Mouse (Mus musculus) midbrain, postnatal 0 days (tissue): ENCODE results near the gene Mtnr1a. TPM values are rescaled to one million over a fixed set of nuclear protein-coding genes. Genes with fewer than 3 reads are reported as not detected.
A peak's percentile ranks its signal among the peaks of the same experiment; 100 is the strongest.

ENCODE experiments used
- ATAC-seq: fragments of 200-750 bp; cut with Nextera tagmentation; 2 replicates; pipeline ENCODE4 v1.8.0; 2017; ENCODE audit warnings: moderate number of reproducible peaks, mild to moderate bottlenecking, moderate TSS enrichment, moderate library complexity; ENCODE audit not compliant: low FRiP score
- DNase-seq: peaks from one replicate; pipeline ENCODE4 v3.0.0-alpha.2; 2015; ENCODE audit warnings: low spot score
- H3K27ac ChIP-seq: fragments of 300-500 bp; sonication (generic); 2 replicates; pipeline ENCODE4 v1.5.1; 2014; ENCODE audit warnings: low read depth, mild to moderate bottlenecking, low read length, mixed read lengths
- H3K27me3 ChIP-seq: fragments of 300-500 bp; sonication (generic); 2 replicates; pipeline ENCODE4 v1.6.1; 2014; ENCODE audit warnings: low read length, control low read depth, mixed read lengths; ENCODE audit not compliant: insufficient read depth
- H3K36me3 ChIP-seq: fragments of 300-500 bp; sonication (generic); 2 replicates; pipeline ENCODE4 v1.6.1; 2014; ENCODE audit warnings: low read length, control low read depth, mixed read lengths; ENCODE audit not compliant: insufficient read depth
- H3K4me1 ChIP-seq: fragments of 300-500 bp; sonication (generic); 2 replicates; pipeline ENCODE4 v1.6.1; 2014; ENCODE audit warnings: mild to moderate bottlenecking, control low read depth, antibody characterized with exemption, low read length, mixed read lengths; ENCODE audit not compliant: insufficient read depth
- H3K4me2 ChIP-seq: fragments of 300-500 bp; sonication (generic); 2 replicates; pipeline ENCODE4 v1.6.1; 2014; ENCODE audit warnings: low read depth, mild to moderate bottlenecking, low read length, mixed read lengths; ENCODE audit not compliant: poor library complexity, severe bottlenecking
- H3K4me3 ChIP-seq: fragments of 300-500 bp; sonication (generic); 2 replicates; pipeline ENCODE4 v1.5.1; 2014; ENCODE audit warnings: low read depth, mild to moderate bottlenecking, low read length, moderate library complexity
- H3K9ac ChIP-seq: fragments of 300-500 bp; sonication (generic); replicated peaks from 2 replicates; pipeline ENCODE4 v1.6.1; 2014; ENCODE audit warnings: mild to moderate bottlenecking, low read length, moderate library complexity, mixed read lengths; ENCODE audit not compliant: poor library complexity, severe bottlenecking
- H3K9me3 ChIP-seq: fragments of 300-500 bp; sonication (generic); 2 replicates; pipeline ENCODE4 v1.6.1; 2016; ENCODE audit warnings: low read length, control low read depth
- CTCF ChIP-seq: IDR thresholded peaks from 2 replicates; pipeline ENCODE4 v1.5.1; 2016; ENCODE audit warnings: antibody characterized with exemption, mild to moderate bottlenecking
- WGBS: fragments of 180-500 bp; shearing (Covaris S2); extraction: QIAGEN DNeasy Blood & Tissue Kit; methylation state at CpG from one replicate; pipeline ENCODE4 v1.1.7; 2014; 5-methylcytosine and 5-hydroxymethylcytosine counted together
- polyA plus RNA-seq: library from polyadenylated mRNA; unstranded; fragments of >200 nt; fragmentation: Nextera tagmentation; extraction: Ambion mirVana; gene quantifications from 2 replicates; pipeline ENCODE4 v1.2.1, GENCODE M21; 2015
- total RNA-seq: library from RNA; depleted of rRNA; stranded (reverse); fragments of >200 nt; gene quantifications from 2 replicates; pipeline ENCODE4 v1.2.3, GENCODE M21; 2014

Gene Mtnr1a
- total and polyA plus RNA-seq, 2 experiments from 2014 or later, result 0.49 to 0.77 TPM

- DNase-seq (no peak), ATAC-seq (no peak)
- Histone ChIP-seq H3K27ac (no peak overlapping the region), H3K4me3 (no peak overlapping the region), H3K4me2 (no peak overlapping the region), H3K4me1 (peaks cover 4% of the 10 kb centered on the region; the same call in 1 of the 2 replicates), H3K9me3 (no peaks in the 10 kb centered on the region), H3K27me3 (no peaks in the 10 kb centered on the region), H3K9ac (no peak overlapping the region), H3K36me3 (no peaks in the 10 kb centered on the region)
- TF ChIP-seq CTCF, result no peak
- 92% methylated on average over 8 of the region's 8 CpGs for WGBS
These were observed 2.0 kb downstream of the Mtnr1a start for GRCm38 (mm10) chr8:45070949-45071348.

GRCm38 (mm10) chr8:45080850-45081249, 11.9 kb downstream of the Mtnr1a start:
- Histone ChIP-seq H3K9me3 (no peaks in the 10 kb centered on the region), H3K4me3 (no peak overlapping the region), H3K36me3 (no peaks in the 10 kb centered on the region), H3K4me1 (no peaks in the 10 kb centered on the region), H3K27me3 (no peaks in the 10 kb centered on the region), H3K4me2 (no peak overlapping the region), H3K9ac (no peak overlapping the region), H3K27ac (no peak overlapping the region)
- DNase-seq (no peak), ATAC-seq (no peak)
- WGBS, result 83% methylated on average over 3 of the region's 3 CpGs
- no peak for TF ChIP-seq CTCF

- Histone ChIP-seq H3K9ac (no peak overlapping the region), H3K4me2 (no peak overlapping the region), H3K27ac (no peak overlapping the region), H3K9me3 (no peaks in the 10 kb centered on the region), H3K4me1 (no peaks in the 10 kb centered on the region), H3K27me3 (no peaks in the 10 kb centered on the region), H3K4me3 (no peak overlapping the region), H3K36me3 (no peaks in the 10 kb centered on the region)
- DNase-seq (no peak), ATAC-seq (no peak)
- no peak for TF ChIP-seq CTCF
- 67% methylated on average over 3 of the region's 3 CpGs for WGBS
These were observed 24.7 kb downstream of the Mtnr1a start for GRCm38 (mm10) chr8:45093599-45093998.

- WGBS, result 26% methylated on average over 13 of the region's 13 CpGs
- no peak for TF ChIP-seq CTCF
- ATAC-seq (peak; percentile 78), DNase-seq (no peak)
- Histone ChIP-seq H3K9me3 (no peaks in the 10 kb centered on the region), H3K4me1 (no peaks in the 10 kb centered on the region), H3K4me3 (peak overlapping the region; percentile 33), H3K36me3 (no peaks in the 10 kb centered on the region), H3K27ac (no peak overlapping the region), H3K27me3 (no peaks in the 10 kb centered on the region), H3K4me2 (peak overlapping the region; percentile 58), H3K9ac (0 out of 2 replicates have a peak overlapping the region, but pooled peaks have one; percentile 26)
These were observed 40.6 kb downstream of the Mtnr1a start for GRCm38 (mm10) chr8:45109371-45110063.

- Histone ChIP-seq H3K36me3 (no peaks in the 10 kb centered on the region), H3K9ac (no peak overlapping the region; the same call in 1 of the 2 replicates), H3K27ac (no peak overlapping the region), H3K4me3 (peak overlapping the region; percentile 33), H3K27me3 (no peaks in the 10 kb centered on the region), H3K4me1 (no peaks in the 10 kb centered on the region), H3K4me2 (peak overlapping the region; percentile 58), H3K9me3 (no peaks in the 10 kb centered on the region)
- ATAC-seq, result peak; percentile 86
- WGBS, result 13% methylated on average over 16 of the region's 16 CpGs
- no peak for TF ChIP-seq CTCF
- no peak for DNase-seq
These were observed 41.3 kb downstream of the Mtnr1a start for GRCm38 (mm10) chr8:45110064-45110812.

- Histone ChIP-seq H3K9me3 (no peaks in the 10 kb centered on the region), H3K27ac (no peak overlapping the region), H3K36me3 (no peaks in the 10 kb centered on the region), H3K27me3 (no peaks in the 10 kb centered on the region), H3K4me1 (no peaks in the 10 kb centered on the region), H3K9ac (no peak overlapping the region), H3K4me3 (peak overlapping the region; percentile 33; the same call in 1 of the 2 replicates), H3K4me2 (peak overlapping the region; percentile 58)
- DNase-seq (no peak), ATAC-seq (no peak)
- TF ChIP-seq CTCF, result no peak
- 60% methylated on average over 5 of the region's 5 CpGs for WGBS
These were observed 41.8 kb downstream of the Mtnr1a start for GRCm38 (mm10) chr8:45110813-45111104.
